Mouse (Mus musculus) adrenal gland (tissue): ENCODE results near the gene Taf13.

Experiments used
- intact Hi-C: fragments of 180-260 bp; cut with DNase I; formaldehyde crosslinking; loops from one replicate; pipeline ENCODE4 v1.15.1; 2025
- microRNA-seq, 2 experiments: library from miRNA; unstranded; fragments of <30 nt; microRNA quantifications; one replicate each; pipeline ENCODE4; 2019

Gene Taf13

GRCm38 (mm10) chr3:108572309-108573010 lies 962 bp downstream of the Taf13 start:
- intact Hi-C loops, result no loop called here

DNA sequence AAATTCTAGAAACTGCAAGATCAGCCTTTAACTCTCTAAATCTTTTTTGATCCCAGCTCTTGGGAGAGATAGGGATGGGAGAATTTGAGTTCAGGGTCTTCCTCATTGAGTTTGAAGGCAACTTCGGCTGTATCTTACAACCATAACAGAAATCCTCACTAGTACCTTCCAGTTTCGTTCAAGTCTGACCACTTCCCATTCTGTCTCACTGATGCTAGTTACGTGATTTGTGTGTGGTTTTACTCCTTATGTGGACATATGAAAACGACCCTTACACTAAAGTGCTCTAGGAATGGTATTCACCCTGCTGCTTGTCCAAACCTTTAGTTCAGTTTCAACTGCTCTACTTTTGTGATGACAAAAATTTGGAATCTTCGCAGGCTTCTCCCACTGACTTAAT lies 2.5 kb downstream of the Taf13 start:
- intact Hi-C loops, result no loop called here

GRCm38 (mm10) chr3:108584580-108584979 lies 13.1 kb downstream of the Taf13 start:
- intact Hi-C loops, result no loop called here

GRCm38 (mm10) chr3:108588446-108588845 lies 16.9 kb downstream of the Taf13 start:
- intact Hi-C loops, result no loop called here

GRCm38 (mm10) chr3:108590786-108591529 lies 19.5 kb downstream of the Taf13 start, which contains the start of gene Wdr47:
Gene Wdr47 (plus strand): TSS chr3:108591279.
- intact Hi-C loops, result no loop called here

DNA sequence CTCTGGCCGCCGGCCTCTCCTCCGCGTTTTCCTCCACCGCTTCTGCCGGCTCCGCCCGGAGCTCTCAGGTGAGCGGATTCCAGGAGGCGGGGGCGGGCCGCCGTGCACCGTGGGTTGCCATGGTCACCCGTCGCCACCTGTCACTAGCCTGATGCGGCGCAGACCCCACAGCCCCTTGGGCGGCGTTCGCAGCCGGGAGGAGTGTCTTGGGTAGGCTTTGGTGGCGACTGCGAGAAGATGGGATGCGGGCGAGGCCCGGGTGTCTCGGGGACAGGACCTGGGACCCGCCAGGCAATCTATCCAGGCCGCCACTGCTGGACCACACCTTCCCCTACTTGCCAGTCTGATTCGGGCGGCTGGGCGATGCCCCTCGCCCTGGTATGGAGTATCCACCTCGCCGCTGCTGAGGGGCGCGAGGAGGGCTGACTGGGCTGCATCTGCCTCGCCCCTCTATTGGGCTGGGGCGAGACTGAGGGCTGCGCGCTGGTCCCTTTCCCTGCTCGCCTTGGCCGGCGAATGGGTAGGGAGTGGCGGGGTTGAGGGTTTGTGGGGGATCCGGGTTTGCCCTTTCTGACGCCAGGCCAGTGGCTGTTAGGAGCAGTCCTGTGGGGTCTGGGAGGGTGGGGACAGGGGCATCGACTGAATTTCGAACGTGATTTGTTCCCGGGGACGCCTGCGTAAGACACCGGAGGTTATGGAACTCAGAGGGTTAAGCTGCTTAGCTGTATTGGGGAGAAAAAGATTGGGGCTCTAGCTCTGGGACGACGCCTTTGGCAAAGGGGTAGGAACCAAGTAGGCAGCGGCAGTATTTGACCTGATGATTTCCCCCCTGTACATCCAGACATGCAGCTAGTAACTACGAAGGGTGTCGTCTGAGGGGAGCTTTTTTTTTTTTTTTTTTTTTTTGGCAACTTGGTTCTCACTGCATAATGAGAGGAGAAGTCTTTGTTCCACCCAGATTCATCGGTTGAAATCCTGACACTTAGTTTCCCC lies 20.3 kb downstream of the Taf13 start:
- intact Hi-C loops, result no loop called here

GRCm38 (mm10) chr3:108608906-108609305 lies 37.4 kb downstream of the Taf13 start:
- intact Hi-C loops, result no loop called here

Small RNA genes lying within 50 kb of the gene (microRNA-seq; reads per million reads assigned to microRNA genes)
- gene Gm22860, result 0 reads per million in 2 experiments
